23 mouse cellular contexts compared by ENCODE assay signal in the genomic region with DNA sequence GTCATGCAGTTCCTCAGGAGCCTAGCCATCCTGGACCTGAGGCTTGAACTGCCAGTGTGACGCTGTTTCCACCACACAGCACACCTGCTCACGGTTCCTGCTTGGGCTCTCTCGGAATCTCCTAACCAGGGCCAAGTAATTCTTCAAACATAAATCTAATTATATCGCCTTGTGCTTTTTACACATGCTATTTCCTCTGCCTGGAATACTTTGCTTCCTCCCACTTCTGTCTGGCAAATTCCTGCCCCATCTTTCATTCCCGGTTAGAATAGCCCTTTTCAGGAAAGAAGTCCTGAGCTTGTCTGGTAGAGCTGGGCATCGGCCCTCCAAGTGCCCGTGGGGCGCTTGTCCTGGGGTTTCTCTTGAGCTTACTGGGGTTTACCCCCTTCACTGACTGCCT. TPM values are rescaled to one million over a fixed set of nuclear protein-coding genes. Genes with fewer than 3 reads are reported as not detected.
"Had no signal": no experiment of that assay in that cellular context is flagged by ENCODE, and none has a peak within 500 bp of the region (broad histone marks: within the 10 kb centered on the region; RNA-seq: fewer than 3 reads in every experiment).

No protein-coding gene starts in this region.

- H3K4me1 ChIP-seq: liver, embryonic 12.5 days; liver, embryonic 15.5 days had no signal

- DNase-seq: layer of hippocampus, adult 9-11 months; liver; lung, adult 18-20 months; lung, postnatal 10 days; lung, postnatal 36 days; retina, postnatal 1 day; right cerebral cortex, postnatal 25 days; spleen, adult 18-20 months; thymus, postnatal 25 days had no signal

- H3K36me3 ChIP-seq: limb, embryonic 10.5 days; limb, embryonic 13.5 days; liver, embryonic 12.5 days; liver, embryonic 15.5 days; lung, embryonic 15.5 days; midbrain, embryonic 10.5 days; midbrain, embryonic 13.5 days; neural tube, embryonic 13.5 days; stomach, embryonic 15.5 days had no signal

- H3K4me3 ChIP-seq: layer of hippocampus, adult 2 months; limb, embryonic 10.5 days; limb, embryonic 13.5 days; liver, embryonic 12.5 days; liver, embryonic 15.5 days; lung, embryonic 15.5 days; megakaryocyte, embryonic 14.5 days; midbrain, embryonic 10.5 days; midbrain, embryonic 13.5 days; myocyte; neural tube, embryonic 13.5 days; stomach, embryonic 15.5 days had no signal

- H3K27ac ChIP-seq: layer of hippocampus, adult 2 months; limb, embryonic 10.5 days; limb, embryonic 13.5 days; liver, embryonic 12.5 days; liver, embryonic 15.5 days; lung, embryonic 15.5 days; midbrain, embryonic 10.5 days; midbrain, embryonic 13.5 days; neural tube, embryonic 13.5 days; stomach, embryonic 15.5 days had no signal

RNA-seq across cellular contexts. Expression of a gene that starts 3.3 kb away (rescaled TPM):
- total RNA-seq: monocyte, adult 5-6 weeks; neutrophil, adult 5-6 weeks had no signal
- polyA plus RNA-seq: myocyte had no signal

RNA-seq across cellular contexts. Expression of a gene that starts 47.0 kb away (rescaled TPM):
- total RNA-seq: monocyte, adult 5-6 weeks; neutrophil, adult 5-6 weeks had no signal
